Mouse (Mus musculus) olfactory bulb, adult 2 months (tissue): ENCODE data around the gene Sept1. TPM values are rescaled to one million over a fixed set of nuclear protein-coding genes. Genes with fewer than 3 reads are reported as not detected.
"Not testable (repeated sequence)": the region's sequence is repeated elsewhere in the genome, so short reads cannot be mapped to it uniquely, and the experiment has no call there.

ENCODE experiments used
- H3K27ac ChIP-seq: fragments of 200-500 bp; 2 replicates; pipeline ENCODE4 v1.5.1; 2012; ENCODE audit warnings: low read depth, low read length; ENCODE audit not compliant: insufficient read depth
- H3K4me1 ChIP-seq: fragments of 200-500 bp; 2 replicates; pipeline ENCODE4 v1.6.1; 2012; ENCODE audit warnings: low read length; ENCODE audit not compliant: control insufficient read depth, insufficient read depth
- H3K4me3 ChIP-seq: fragments of 200-500 bp; 2 replicates; pipeline ENCODE4 v1.5.1; 2012; ENCODE audit warnings: mild to moderate bottlenecking, low read depth, low read length, moderate library complexity; ENCODE audit not compliant: insufficient read depth
- CTCF ChIP-seq: fragments of 200-500 bp; IDR thresholded peaks from 2 replicates; pipeline ENCODE4 v1.5.1; 2012; ENCODE audit warnings: low read depth, mild to moderate bottlenecking, low read length, moderate library complexity; ENCODE audit not compliant: insufficient read depth
- POLR2A ChIP-seq: fragments of 200-500 bp; IDR thresholded peaks from 2 replicates; pipeline ENCODE4 v1.6.1; 2012; ENCODE audit warnings: mild to moderate bottlenecking, low read depth, low read length, moderate library complexity; ENCODE audit not compliant: insufficient read depth
- WGBS: fragments of 180-500 bp; shearing (Covaris S2); methylation state at CpG from one replicate; pipeline ENCODE4 v1.1.7; 2018; 5-methylcytosine and 5-hydroxymethylcytosine counted together
- polyA plus RNA-seq: library from polyadenylated mRNA; stranded (reverse); fragments of >200 nt; gene quantifications from 2 replicates; pipeline ENCODE4 v1.2.4, GENCODE M21; 2012; ENCODE audit warnings: low replicate concordance; ENCODE audit not compliant: missing spikeins, insufficient read depth, insufficient read length

Gene Sept1
- polyA plus RNA-seq, 1 experiment: 2,394 TPM

GRCm38 (mm10) chr7:127255965-127256364 lies 23.0 kb upstream of the Sept1 start:
- 100% methylated on average over 2 of the region's 2 CpGs for WGBS

GRCm38 (mm10) chr7:127255008-127255407 lies 22.1 kb upstream of the Sept1 start:
- 26% methylated on average over 4 of the region's 4 CpGs for WGBS
- H3K4me1 ChIP-seq: peaks cover 2% of the 10 kb centered on the region; the same call in 1 of the 2 replicates
- TF ChIP-seq POLR2A: no peak
- no peak for TF ChIP-seq CTCF
- H3K4me3 ChIP-seq: no peak overlapping the region
- H3K27ac ChIP-seq: no peak overlapping the region

More at GRCm38 (mm10) chr7:127255965-127256364, 23.0 kb upstream of the Sept1 start:
- H3K4me3 ChIP-seq: no peak overlapping the region
- no peak for TF ChIP-seq POLR2A
- TF ChIP-seq CTCF: no peak
- peaks cover 2% of the 10 kb centered on the region; the same call in 1 of the 2 replicates for H3K4me1 ChIP-seq
- no peak overlapping the region for H3K27ac ChIP-seq

- TF ChIP-seq POLR2A (peak; percentile 76), CTCF (no peak)
- Histone ChIP-seq H3K4me3 (peak overlapping the region; percentile 53), H3K27ac (peak overlapping the region; percentile 75), H3K4me1 (peaks cover 2% of the 10 kb centered on the region; the same call in 1 of the 2 replicates)
- WGBS: under 1% methylated on average over 136 of the region's 136 CpGs
These were observed 21.2 kb upstream of the Sept1 start for GRCm38 (mm10) chr7:127253821-127254769.

- peaks cover 2% of the 10 kb centered on the region; the same call in 1 of the 2 replicates for H3K4me1 ChIP-seq
- WGBS: 79% methylated on average over 6 of the region's 6 CpGs
- TF ChIP-seq CTCF (no peak), POLR2A (no peak)
- H3K4me3 ChIP-seq: peak overlapping the region; percentile 53
- H3K27ac ChIP-seq: peak overlapping the region; percentile 62
These were observed 20.4 kb upstream of the Sept1 start for GRCm38 (mm10) chr7:127253341-127253740.

- no peak overlapping the region for H3K4me3 ChIP-seq
- peaks cover 2% of the 10 kb centered on the region; the same call in 1 of the 2 replicates for H3K4me1 ChIP-seq
- 80% methylated on average over 2 of the region's 2 CpGs for WGBS
- H3K27ac ChIP-seq: no peak overlapping the region
- TF ChIP-seq CTCF (no peak), POLR2A (no peak)
These were observed 19.5 kb upstream of the Sept1 start for GRCm38 (mm10) chr7:127252414-127252813.

GRCm38 (mm10) chr7:127250511-127250910 lies 17.6 kb upstream of the Sept1 start:
- WGBS: 89% methylated on average over 8 of the region's 8 CpGs
- not testable (repeated sequence) for H3K4me1 ChIP-seq, H3K27ac ChIP-seq, H3K4me3 ChIP-seq

- Histone ChIP-seq H3K27ac (peak overlapping the region; percentile 81), H3K4me3 (peak overlapping the region; percentile 73), H3K4me1 (peaks cover 14% of the 10 kb centered on the region)
- TF ChIP-seq POLR2A (no peak; the same call in 1 of the 2 replicates), CTCF (no peak)
- 6% methylated on average over 29 of the region's 33 CpGs for WGBS
These were observed 12.0 kb upstream of the Sept1 start for GRCm38 (mm10) chr7:127244658-127245510.

GRCm38 (mm10) chr7:127243870-127244657 lies 11.1 kb upstream of the Sept1 start, which contains the start of gene Zfp771:
Gene Zfp771, plus strand, starts transcription at chr7:127244274.
- H3K4me3 ChIP-seq: peak within 1 kb of the TSS; percentile 73
- H3K4me1 ChIP-seq: peaks cover 14% of the 10 kb centered on the region
- under 1% methylated on average over 56 of the region's 56 CpGs for WGBS
- H3K27ac ChIP-seq: peak within 1 kb of the TSS; percentile 81
- TF ChIP-seq CTCF (peak; percentile 10; the same call in 1 of the 2 replicates), POLR2A (peak; percentile 56)

- peaks cover 14% of the 10 kb centered on the region for H3K4me1 ChIP-seq
- peak overlapping the region; percentile 61 for H3K27ac ChIP-seq
- TF ChIP-seq CTCF: no peak
- no peak for TF ChIP-seq POLR2A
- H3K4me3 ChIP-seq: peak overlapping the region; percentile 73
- 14% methylated on average over 2 of the region's 2 CpGs for WGBS
These were observed 10.5 kb upstream of the Sept1 start for GRCm38 (mm10) chr7:127243361-127243867.
